In the genomic region with DNA sequence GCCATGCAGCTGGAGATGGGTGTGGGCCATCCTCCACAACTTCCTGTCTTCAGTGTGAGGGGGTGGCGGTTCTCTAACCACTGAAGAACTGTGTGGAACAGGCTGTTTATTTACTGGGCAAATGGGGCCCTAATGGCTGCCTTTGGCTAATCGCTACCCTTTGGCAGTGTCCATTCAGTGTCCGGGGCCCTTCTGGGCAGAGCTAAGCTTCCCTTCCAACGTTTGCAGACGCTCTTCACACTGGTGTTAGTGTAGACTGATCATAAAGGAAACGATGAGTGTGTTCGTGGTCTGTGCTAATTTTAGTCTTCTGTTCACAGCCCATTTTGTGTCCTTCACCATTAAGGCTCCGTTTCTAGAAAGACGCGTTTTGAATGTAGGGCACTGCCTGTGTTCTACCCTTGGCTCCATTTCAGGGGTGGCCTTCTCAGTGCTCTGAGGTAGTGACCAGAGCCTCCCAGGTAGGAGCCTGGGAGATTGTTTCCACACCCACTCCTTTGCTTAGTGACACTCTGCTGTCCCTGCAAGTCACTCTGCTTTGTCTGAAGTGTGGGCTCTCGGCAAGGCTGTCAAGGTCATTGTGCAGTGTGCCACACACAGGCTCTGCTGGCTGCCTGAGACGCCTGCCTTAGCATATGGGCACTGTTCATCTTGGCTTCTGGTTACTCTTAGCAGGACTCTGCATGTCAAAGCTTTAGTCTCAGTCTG, we compare ENCODE assay signal across 8 mouse cellular contexts. TPM values are rescaled to one million over a fixed set of nuclear protein-coding genes. Genes with fewer than 3 reads are reported as not detected.
DNase-seq lines count a peak whose midpoint lies in the region; ATAC-seq and TF ChIP-seq lines count a peak whose summit lies in the region.

No protein-coding gene starts in this region.

- H3K27me3 ChIP-seq in embryonic facial prominence, embryonic 12.5 days: no peaks in the 10 kb centered on the region
- no peaks in the 10 kb centered on the region for H3K27me3 ChIP-seq in embryonic facial prominence, embryonic 10.5 days (replicated peaks; ENCODE audit: low read depth, poor library complexity, severe bottlenecking)
- no peaks in the 10 kb centered on the region for H3K27me3 ChIP-seq in CH12.LX (replicated peaks)
- no peaks in the 10 kb centered on the region for H3K27me3 ChIP-seq in stomach, embryonic 14.5 days (ENCODE audit: control insufficient read depth, insufficient read depth, low read length)

- peak overlapping the region; percentile 55; the same call in 1 of the 2 replicates for H3K27ac ChIP-seq in embryonic facial prominence, embryonic 12.5 days
- no peak overlapping the region for H3K27ac ChIP-seq in embryonic facial prominence, embryonic 10.5 days (replicated peaks)
- H3K27ac ChIP-seq in CH12.LX (ENCODE audit: insufficient read depth, low read depth): peak overlapping the region; percentile 89
- peak overlapping the region; percentile 44 for H3K27ac ChIP-seq in stomach, embryonic 14.5 days (ENCODE audit: low read length)

- no peak for TF ChIP-seq CTCF in CH12.LX (conservative IDR thresholded peaks at IDR 0.05 in 1 of 2, IDR thresholded peaks at IDR 0.05 in 1 of 2; ENCODE audit: low read depth in 2 of 2, low read length in 2 of 2)

- peaks cover 99% of the 10 kb centered on the region for H3K79me2 ChIP-seq in CH12.LX (replicated peaks; ENCODE audit: control insufficient read depth, extremely low read depth, insufficient read depth, poor library complexity, severe bottlenecking)

- no peak for ATAC-seq in embryonic facial prominence, embryonic 12.5 days (ENCODE audit: insufficient number of reproducible peaks, insufficient read depth, low FRiP score, low TSS enrichment)
- peak; percentile 64 for ATAC-seq in granulocyte monocyte progenitor cell, adult 5-6 weeks (replicated peaks; ENCODE audit: poor library complexity, severe bottlenecking)
- ATAC-seq in inflammation-experienced regulatory T-cells, adult 6 months: peak; percentile 86
- peak; percentile 78 for ATAC-seq in megakaryocyte, adult 5-6 weeks (ENCODE audit: poor library complexity, severe bottlenecking)
- no peak for ATAC-seq in stomach, embryonic 14.5 days (ENCODE audit: insufficient number of reproducible peaks, insufficient read depth, low FRiP score, low read depth)

- H3K9ac ChIP-seq in embryonic facial prominence, embryonic 12.5 days: no peak overlapping the region
- peak overlapping the region; percentile 45 for H3K9ac ChIP-seq in CH12.LX (ENCODE audit: insufficient read depth, low read depth)
- no peak overlapping the region for H3K9ac ChIP-seq in stomach, embryonic 14.5 days (replicated peaks; ENCODE audit: low read depth, low read length)

- no peak for TF ChIP-seq RAD21 in CH12.LX (IDR thresholded peaks at IDR 0.05; ENCODE audit: low read depth, low read length)

- H3K9me3 ChIP-seq in embryonic facial prominence, embryonic 12.5 days: no peaks in the 10 kb centered on the region
- H3K9me3 ChIP-seq in embryonic facial prominence, embryonic 10.5 days: no peaks in the 10 kb centered on the region
- no peaks in the 10 kb centered on the region for H3K9me3 ChIP-seq in CH12.LX (replicated peaks; ENCODE audit: low read length)
- no peaks in the 10 kb centered on the region for H3K9me3 ChIP-seq in stomach, embryonic 14.5 days (ENCODE audit: control insufficient read depth, low read depth, low read length)

- peaks cover 49% of the 10 kb centered on the region for H3K4me1 ChIP-seq in embryonic facial prominence, embryonic 12.5 days
- peaks cover 78% of the 10 kb centered on the region for H3K4me1 ChIP-seq in embryonic facial prominence, embryonic 10.5 days
- H3K4me1 ChIP-seq in CH12.LX (ENCODE audit: control insufficient read depth in 1 of 2, insufficient read depth in 2 of 2): peaks cover 70 to 97% of the 10 kb centered on the region in 2 experiments
- H3K4me1 ChIP-seq in stomach, embryonic 14.5 days (ENCODE audit: control insufficient read depth, insufficient read depth, low read length): peaks cover 46% of the 10 kb centered on the region

- no peak overlapping the region for H3K4me2 ChIP-seq in embryonic facial prominence, embryonic 12.5 days (replicated peaks)
- H3K4me2 ChIP-seq in CH12.LX (ENCODE audit: insufficient read depth, low read depth, poor library complexity, severe bottlenecking): peak overlapping the region; percentile 95
- H3K4me2 ChIP-seq in stomach, embryonic 14.5 days (replicated peaks; ENCODE audit: low read depth, low read length): 0 out of 2 replicates have a peak overlapping the region, but pooled peaks have one; percentile 7

- DNase-seq in embryonic facial prominence, embryonic 10.5 days (ENCODE audit: low spot score): no peak
- no peak for DNase-seq in CH12.LX (ENCODE audit: extremely low read depth)
- DNase-seq in layer of hippocampus, postnatal 14 days (ENCODE audit: low spot score in 2 of 2): no peak

- in situ Hi-C loops in CH12.LX (cut with MboI; ENCODE audit: low pct_ligation_motif_present, low pct_unique_long_range_greater_than_20kb, low sequenced_read_pairs): no loop called here

- TF ChIP-seq EP300 in CH12.LX (IDR thresholded peaks at IDR 0.05; ENCODE audit: low read length): peak; percentile 69

- dilution Hi-C loops in CH12.LX (cut with MboI; ENCODE audit: extremely low pct_ligation_motif_present, extremely low pct_unique_long_range_greater_than_20kb, low sequenced_read_pairs): no loop called here

- H3K4me3 ChIP-seq in embryonic facial prominence, embryonic 12.5 days: no peak overlapping the region
- H3K4me3 ChIP-seq in embryonic facial prominence, embryonic 10.5 days: no peak overlapping the region
- H3K4me3 ChIP-seq in CH12.LX (replicated peaks in 1 of 3; ENCODE audit: low read depth in 2 of 3, low read length in 2 of 3, poor library complexity in 1 of 3): peak overlapping the region; percentile 6 to 40 (median 12)
- no peak overlapping the region for H3K4me3 ChIP-seq in stomach, embryonic 14.5 days (ENCODE audit: low read depth, low read length)

- TF ChIP-seq POLR2A in CH12.LX (IDR thresholded peaks at IDR 0.05; ENCODE audit: low read depth, low read length): no peak; the same call in 1 of the 2 replicates

- 85% methylated on average over 12 of the region's 12 CpGs for WGBS in embryonic facial prominence, embryonic 12.5 days
- 82% methylated on average over 12 of the region's 12 CpGs for WGBS in embryonic facial prominence, embryonic 10.5 days
- 75% methylated on average over 12 of the region's 12 CpGs for WGBS in stomach, embryonic 14.5 days

- no peaks in the 10 kb centered on the region for H3K36me3 ChIP-seq in embryonic facial prominence, embryonic 12.5 days
- H3K36me3 ChIP-seq in embryonic facial prominence, embryonic 10.5 days (replicated peaks): no peaks in the 10 kb centered on the region; the same call in 1 of the 2 replicates
- H3K36me3 ChIP-seq in CH12.LX (replicated peaks in 1 of 2; ENCODE audit: control insufficient read depth in 1 of 2, insufficient read depth in 1 of 2, low read length in 1 of 2): peaks cover 0 to 36% of the 10 kb centered on the region in 2 experiments
- H3K36me3 ChIP-seq in stomach, embryonic 14.5 days (ENCODE audit: control insufficient read depth, insufficient read depth, low read length): no peaks in the 10 kb centered on the region; the same call in 1 of the 2 replicates

TF ChIP-seq in CH12.LX, 34 proteins besides CTCF, POLR2A, EP300 and RAD21 (continues in another document):
- TF ChIP-seq MXI1 (IDR thresholded peaks at IDR 0.05; ENCODE audit: low read depth, low read length): no peak
- TF ChIP-seq TCF12 (IDR thresholded peaks at IDR 0.05; ENCODE audit: low read depth, low read length): peak; percentile 52
- no peak for TF ChIP-seq GABPA (IDR thresholded peaks at IDR 0.05; ENCODE audit: insufficient replicate concordance, low read depth, low read length)
- 0 out of 2 replicates have a peak, but pooled peaks have one; percentile 6 for TF ChIP-seq ZMIZ1 (IDR thresholded peaks at IDR 0.05; ENCODE audit: low read depth, low read length)
- TF ChIP-seq MYC (IDR thresholded peaks at IDR 0.05; ENCODE audit: low read depth, low read length): no peak; the same call in 1 of the 2 replicates
- peak; percentile 24; the same call in 1 of the 2 replicates for TF ChIP-seq CHD1 (IDR thresholded peaks at IDR 0.05; ENCODE audit: low read depth, low read length)
- TF ChIP-seq JUN (IDR thresholded peaks at IDR 0.05; ENCODE audit: insufficient read depth, low read depth, low read length): peak; percentile 59
- no peak for TF ChIP-seq ZKSCAN1 (IDR thresholded peaks at IDR 0.05; ENCODE audit: borderline replicate concordance, low read depth, low read length)
- TF ChIP-seq PAX5 (IDR thresholded peaks at IDR 0.05; ENCODE audit: low read length): no peak
- TF ChIP-seq MEF2A (IDR thresholded peaks at IDR 0.05; ENCODE audit: borderline replicate concordance, low read depth, low read length): peak; percentile 93
- TF ChIP-seq USF2 (conservative IDR thresholded peaks at IDR 0.05; ENCODE audit: low read depth, low read length): no peak
- no peak for TF ChIP-seq KAT2A (IDR thresholded peaks at IDR 0.05; ENCODE audit: insufficient replicate concordance, low read length)
- TF ChIP-seq MAX (IDR thresholded peaks at IDR 0.05; ENCODE audit: low read length): 0 out of 2 replicates have a peak, but pooled peaks have one; percentile 35
- TF ChIP-seq IRF4 (IDR thresholded peaks at IDR 0.05; ENCODE audit: low read depth, low read length): no peak
- TF ChIP-seq ZC3H11A (IDR thresholded peaks at IDR 0.05; ENCODE audit: low read depth, low read length): no peak
- TF ChIP-seq SIN3A (IDR thresholded peaks at IDR 0.05; ENCODE audit: low read length): peak; percentile 77
- TF ChIP-seq ETS1 (conservative IDR thresholded peaks at IDR 0.05; ENCODE audit: low read depth, low read length): peak; percentile 57
- TF ChIP-seq BHLHE40 (IDR thresholded peaks at IDR 0.05; ENCODE audit: low read depth, low read length): 0 out of 2 replicates have a peak, but pooled peaks have one; percentile 20

RNA-seq across cellular contexts. Expression of gene Ptpn1, which starts 11.2 kb away (rescaled TPM):
- polyA plus RNA-seq in embryonic facial prominence, embryonic 12.5 days (2016; fragmentation: Nextera tagmentation; extraction: Ambion mirVana): 60.8 and 62.2 TPM in 2 replicates
- 66.2 and 71.7 TPM in 2 replicates for polyA plus RNA-seq in embryonic facial prominence, embryonic 10.5 days (2016; fragmentation: Nextera tagmentation; extraction: Ambion mirVana)
- total RNA-seq in CH12.LX (2012; rRNA removed) (77.6 and 90.0 TPM in 2 replicates), CH12.LX (2014; rRNA removed) (69.8 and 78.5 TPM in 2 replicates)
- 131 and 139 TPM in 2 replicates for polyA plus RNA-seq in CH12.LX (2012; ENCODE audit: insufficient read length, low read depth)
- 20.9 and 31.6 TPM in 2 replicates for total RNA-seq in granulocyte monocyte progenitor cell, adult 5-6 weeks (2014; fragmentation: Nextera tagmentation)
- total RNA-seq in granulocyte monocyte progenitor cell, adult 5-6 weeks (2017): 28.7 and 37.3 TPM in 2 replicates
- 100 to 1,000 TPM; 121 to 180 (median 127) TPM for polyA plus RNA-seq in inflammation-experienced regulatory T-cells, adult 6 months (2017; shearing (Covaris generic))
- total RNA-seq in megakaryocyte, adult 5-6 weeks (2015): 49.1 and 54.8 TPM in 2 replicates
- 145 and 151 TPM in 2 replicates for total RNA-seq in megakaryocyte, adult 5-6 weeks (2017)
- polyA plus RNA-seq in stomach, embryonic 14.5 days (2014; fragmentation: Nextera tagmentation; extraction: Ambion mirVana): 41.0 and 42.7 TPM in 2 replicates
- total RNA-seq in layer of hippocampus, postnatal 14 days (2021): 10 to 100 TPM; 65.4 to 67.7 TPM

Comparison
In these comparisons a context has a peak if more than half of its experiments do, and no peak if none do; other contexts are left out.
1. ATAC-seq: peak in granulocyte monocyte progenitor cell, adult 5-6 weeks (single experiment), inflammation-experienced regulatory T-cells, adult 6 months (single experiment) and megakaryocyte, adult 5-6 weeks (single experiment); none in embryonic facial prominence, embryonic 12.5 days (single experiment) and stomach, embryonic 14.5 days (single experiment).
2. H3K4me3 ChIP-seq: peak in CH12.LX (3 of 3); none in embryonic facial prominence, embryonic 12.5 days (single experiment), embryonic facial prominence, embryonic 10.5 days (single experiment) and stomach, embryonic 14.5 days (single experiment).